Mouse (Mus musculus): Measurements from ENCODE around the gene Cant1.

DNA sequence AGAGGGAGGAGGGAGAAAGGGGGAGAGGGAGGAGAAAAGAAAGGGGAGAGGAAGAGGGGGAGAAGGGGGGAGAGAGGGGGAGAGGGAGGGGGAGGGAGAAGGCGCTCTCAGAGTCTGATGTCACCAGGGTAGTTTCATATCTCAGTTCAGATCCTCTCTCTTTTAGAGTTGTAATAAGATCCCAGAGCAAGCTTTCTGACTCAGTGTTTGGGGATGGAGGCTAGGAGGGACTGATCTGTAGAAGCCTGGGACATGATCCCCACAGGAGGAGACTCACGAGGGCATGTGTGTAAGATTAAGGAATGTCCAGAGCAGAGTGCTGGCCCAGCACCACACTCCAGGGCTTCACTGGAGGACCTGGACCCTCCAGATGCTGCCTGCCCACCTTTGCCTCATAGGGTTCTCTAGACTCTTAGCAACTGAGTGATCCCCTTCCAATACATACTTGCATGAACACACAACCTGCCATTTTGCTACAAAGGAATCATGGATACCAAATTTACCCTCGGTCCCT is 8.4 kb upstream of the Cant1 start:
- TF ChIP-seq CHD2 (IDR thresholded peaks at IDR 0.05; ENCODE audit: low read depth, low read length), result no peak
- TF ChIP-seq HCFC1 (IDR thresholded peaks at IDR 0.05; ENCODE audit: borderline replicate concordance, insufficient read depth, low read length), result no peak
- no peak for TF ChIP-seq ZNF384 (IDR thresholded peaks at IDR 0.05; ENCODE audit: low read depth, low read length)
